Mouse (Mus musculus) left cerebral cortex, postnatal 36 days (tissue): ENCODE measurements around the gene Cldn14. TPM values are rescaled to one million over a fixed set of nuclear protein-coding genes. Genes with fewer than 3 reads are reported as not detected.
"Not testable (repeated sequence)": the region's sequence is repeated elsewhere in the genome, so short reads cannot be mapped to it uniquely, and the experiment has no call there.

ENCODE experiments used
- DNase-seq, 2 experiments: peaks; one replicate each; pipeline ENCODE4 v3.0.0; 2021 to 2022; ENCODE audit warnings: low spot score in 2 of 2, mixed read lengths in 1 of 2
- intact Hi-C: fragments of 180-260 bp; cut with DNase I; formaldehyde crosslinking; loops from one replicate; pipeline ENCODE4 v1.15.1; 2025
- total RNA-seq, 2 experiments: library from RNA; stranded (reverse); gene quantifications; 2 replicates each; pipeline ENCODE4 v1.2.3; 2021

Cldn14 gene
- total RNA-seq, 2 experiments from 2014 or later: 2.0 to 2.5 TPM

- intact Hi-C loops: no loop called here
- DNase-seq: no peak
Measured at GRCm38 (mm10) chr16:94010633-94011032, 2.0 kb upstream of the Cldn14 start.

DNA sequence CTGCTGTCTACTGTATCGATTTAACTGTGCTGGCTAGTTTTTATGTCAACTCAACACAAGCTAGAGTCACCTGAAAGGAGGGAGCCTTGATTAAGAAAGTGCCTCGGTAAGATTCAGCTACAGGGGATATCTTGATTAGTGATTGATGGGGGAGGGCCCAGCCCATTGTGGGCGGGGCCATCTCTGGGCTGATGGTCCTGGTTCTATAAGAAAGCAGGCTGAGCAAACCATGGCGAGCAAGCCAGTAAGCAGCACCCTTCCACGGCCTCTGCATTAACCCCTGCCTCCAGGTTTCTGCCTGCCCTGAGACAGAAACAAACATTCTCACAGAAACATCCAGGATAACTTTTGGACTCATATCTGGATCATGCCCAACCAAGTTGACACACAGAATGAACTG is 1.5 kb upstream of the Cldn14 start:
- no peak for DNase-seq
- intact Hi-C loops: no loop called here

GRCm38 (mm10) chr16:94009356-94009755 is 719 bp upstream of the Cldn14 start:
- intact Hi-C loops: no loop called here
- no peak for DNase-seq

- DNase-seq: no peak
Measured at GRCm38 (mm10) chr16:94006706-94007665, 1.7 kb downstream of the Cldn14 start.

GRCm38 (mm10) chr16:94003478-94003877 is 5.2 kb downstream of the Cldn14 start:
- intact Hi-C loops: no loop called here
- no peak for DNase-seq

More at GRCm38 (mm10) chr16:94006706-94007665, 1.7 kb downstream of the Cldn14 start:
- intact Hi-C loops: no loop called here

GRCm38 (mm10) chr16:94001366-94001765 is 7.3 kb downstream of the Cldn14 start:
- intact Hi-C loops: no loop called here
- no peak for DNase-seq

DNA sequence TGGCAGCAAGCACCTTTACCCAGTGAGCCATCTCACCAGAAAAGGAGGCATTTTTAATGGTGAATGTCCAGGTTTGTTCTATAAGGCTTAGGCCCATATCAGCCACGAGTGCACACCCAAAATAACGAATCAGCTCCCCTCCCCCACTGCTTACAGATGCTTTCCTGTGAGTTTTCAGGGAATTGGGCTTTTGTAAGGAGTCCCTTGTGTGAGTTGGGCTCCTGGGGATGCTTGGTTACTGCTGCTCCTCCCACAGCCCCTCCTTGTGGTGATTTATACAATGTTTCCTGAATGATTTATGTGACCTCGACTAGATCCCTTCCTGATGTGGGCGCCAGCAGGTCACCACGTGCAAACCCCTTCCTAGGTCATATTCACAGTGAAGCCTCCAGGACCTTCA is 9.7 kb downstream of the Cldn14 start:
- intact Hi-C loops: no loop called here
- no peak for DNase-seq

DNA sequence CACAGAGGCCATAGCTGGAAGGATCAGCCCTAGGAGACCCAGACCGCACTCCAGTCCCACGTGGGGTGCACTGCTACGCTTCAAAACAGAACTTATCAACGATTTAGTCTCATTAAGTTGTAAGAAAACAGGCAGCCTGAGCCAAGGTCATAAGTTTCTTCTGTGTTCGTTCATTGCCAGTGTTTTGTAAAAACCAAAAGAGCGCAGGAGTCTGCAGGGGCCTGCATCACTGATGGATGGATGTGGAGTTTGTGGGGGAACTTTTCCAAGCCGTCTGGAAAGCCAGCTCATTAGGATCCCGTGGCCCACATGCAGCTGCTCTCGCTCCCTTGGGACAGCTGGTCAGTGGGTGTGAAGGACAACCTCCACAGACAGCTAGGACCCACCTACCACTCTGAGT is 25.1 kb downstream of the Cldn14 start:
- peak; percentile 55 to 69 for DNase-seq
- intact Hi-C loops: no loop called here

DNA sequence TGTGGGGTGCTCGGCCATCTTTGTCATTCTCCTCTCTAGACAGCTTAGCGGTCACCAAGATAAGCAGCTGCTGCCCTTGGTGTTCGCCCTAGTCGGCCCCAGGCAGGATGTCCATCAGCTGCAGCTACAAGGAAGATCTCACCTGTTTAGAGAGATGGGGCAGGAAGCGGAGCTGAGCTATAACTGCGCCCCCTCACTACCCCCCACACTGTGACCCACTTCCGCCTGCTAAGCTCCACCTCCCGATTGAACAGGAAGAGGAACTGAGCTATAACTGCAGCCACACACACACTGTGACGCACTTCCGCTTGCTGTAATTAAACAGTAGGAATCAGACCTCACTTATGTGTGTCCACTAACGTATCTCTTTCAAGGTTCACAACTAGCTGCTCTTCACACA is 26.3 kb downstream of the Cldn14 start:
- DNase-seq: no peak
- intact Hi-C loops: no loop called here

- peak in 1 of 2 experiments; percentile 9 for DNase-seq
- intact Hi-C loops: no loop called here
Measured at GRCm38 (mm10) chr16:93981190-93981841, 27.3 kb downstream of the Cldn14 start.

DNA sequence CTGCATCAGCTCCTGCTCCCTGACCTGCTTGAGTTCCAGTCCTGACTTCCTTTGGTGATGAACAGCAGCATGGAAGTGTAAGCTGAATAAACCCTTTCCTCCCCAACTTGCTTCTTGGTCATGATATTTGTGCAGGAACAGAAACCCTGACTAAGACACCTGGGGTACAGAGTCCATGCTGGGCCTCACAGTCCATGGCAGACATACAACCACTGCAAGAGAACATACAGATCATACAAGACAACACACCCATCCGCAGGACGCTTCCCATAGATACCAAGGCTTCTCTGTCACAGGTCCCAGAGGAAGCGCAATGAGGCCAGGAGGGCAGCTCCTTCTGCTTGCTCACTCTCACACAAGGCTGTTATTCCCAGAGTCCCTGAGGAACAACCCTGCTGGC is 28.3 kb downstream of the Cldn14 start:
- DNase-seq, intact Hi-C loops: not testable (repeated sequence)

DNA sequence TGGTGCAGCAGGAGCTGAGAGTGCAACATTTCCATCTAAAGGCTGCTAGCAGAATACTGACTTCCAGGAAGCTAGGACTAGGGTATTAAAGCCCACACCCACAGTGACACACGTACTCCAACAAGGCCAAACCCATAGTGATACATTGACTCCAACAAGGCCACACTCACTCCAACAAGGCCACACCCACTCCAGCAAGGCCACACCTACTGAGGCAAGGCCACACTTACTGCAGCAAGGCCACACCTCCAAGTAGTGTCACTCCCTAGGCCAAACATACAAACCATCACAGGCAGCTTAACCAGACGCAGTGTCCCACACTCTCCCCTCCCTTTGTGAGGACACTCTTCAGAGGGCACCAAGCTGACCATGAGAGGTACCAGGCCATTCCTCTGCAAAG is 29.3 kb downstream of the Cldn14 start:
- no peak for DNase-seq
- intact Hi-C loops: no loop called here

- DNase-seq: no peak
- intact Hi-C loops: no loop called here
Measured at GRCm38 (mm10) chr16:93977587-93977986, 31.1 kb downstream of the Cldn14 start.

GRCm38 (mm10) chr16:93976907-93977306 is 31.7 kb downstream of the Cldn14 start:
- intact Hi-C loops: no loop called here
- no peak for DNase-seq

- no peak for DNase-seq
- intact Hi-C loops: no loop called here
Measured at GRCm38 (mm10) chr16:93975430-93975829, 33.2 kb downstream of the Cldn14 start.

DNA sequence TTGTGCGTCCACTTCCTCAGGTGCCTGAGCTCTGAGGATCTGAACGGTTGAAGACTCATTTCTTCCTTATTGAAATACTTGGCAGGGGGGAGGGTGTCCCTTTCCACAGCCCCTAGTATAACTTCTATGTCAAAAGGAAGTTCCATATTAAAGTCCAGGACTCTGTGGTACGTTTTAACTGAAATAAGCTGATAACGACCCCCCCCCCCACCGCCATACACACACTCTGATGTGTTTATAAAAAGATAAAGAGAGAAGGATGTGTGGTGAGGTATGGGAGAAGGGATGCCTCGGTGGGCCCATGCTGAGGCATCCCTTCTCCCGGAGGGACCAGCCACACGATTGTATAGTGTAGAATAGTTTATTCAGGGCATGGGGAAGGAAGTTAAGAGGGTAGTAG is 34.4 kb downstream of the Cldn14 start:
- intact Hi-C loops: no loop called here

GRCm38 (mm10) chr16:93973554-93973953 is 35.1 kb downstream of the Cldn14 start:
- intact Hi-C loops: no loop called here
- DNase-seq: no peak

More for the DNA sequence above, 34.4 kb downstream of the Cldn14 start:
- DNase-seq: no peak

DNA sequence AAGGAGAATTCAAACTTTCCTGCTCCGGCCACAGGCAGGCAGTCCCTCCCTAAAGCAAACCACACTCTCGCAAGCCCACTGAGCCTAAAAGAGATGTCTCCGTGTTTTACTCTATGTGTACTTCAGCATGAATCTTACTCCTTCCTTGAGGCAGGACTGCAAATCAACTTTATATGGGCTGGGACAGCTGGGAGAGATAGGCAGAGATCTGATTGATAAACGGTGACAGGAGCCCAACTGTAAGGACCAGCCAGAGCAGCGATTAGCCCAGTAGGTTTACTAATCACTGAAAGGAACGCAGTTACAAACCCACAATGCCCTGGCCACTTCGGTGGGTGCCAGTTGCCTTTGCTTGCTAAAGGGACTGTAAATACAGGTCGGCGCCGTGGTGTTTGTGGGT is 35.5 kb downstream of the Cldn14 start:
- DNase-seq: no peak
- intact Hi-C loops: no loop called here

- DNase-seq: no peak
- intact Hi-C loops: no loop called here
Measured at GRCm38 (mm10) chr16:93971046-93971445, 37.6 kb downstream of the Cldn14 start.

- no peak for DNase-seq
- intact Hi-C loops: no loop called here
Measured at GRCm38 (mm10) chr16:93967893-93968292, 40.7 kb downstream of the Cldn14 start.

GRCm38 (mm10) chr16:93962283-93962682 is 46.4 kb downstream of the Cldn14 start:
- intact Hi-C loops: no loop called here
- no peak for DNase-seq
